Mouse (Mus musculus): Measurements from ENCODE around the gene Notch3. TPM values are rescaled to one million over a fixed set of nuclear protein-coding genes. Genes with fewer than 3 reads are reported as not detected.

The Notch3 gene
- total RNA-seq, 1 experiment: 37.4 TPM

- Histone ChIP-seq H3K27ac (ENCODE audit: insufficient read depth, low read depth, low read length, poor library complexity, severe bottlenecking) (no peak overlapping the region), H3K9me3 (ENCODE audit: control insufficient read depth, insufficient read depth, low read depth, low read length) (no peaks in the 10 kb centered on the region), H3K9ac (ENCODE audit: insufficient read depth, low read depth, low read length, poor library complexity, severe bottlenecking) (no peak overlapping the region), H3K4me1 (ENCODE audit: control insufficient read depth in 2 of 2, insufficient read depth in 2 of 2, low read length in 2 of 2, poor library complexity in 1 of 2) (peaks cover 0 to 9% of the 10 kb centered on the region in 2 experiments; a peak in 1 of 4 replicates), H3K36me3 (ENCODE audit: control insufficient read depth, insufficient read depth, low read length, poor library complexity, severe bottlenecking) (no peaks in the 10 kb centered on the region), H3K4me3 (ENCODE audit: insufficient read depth in 1 of 2, low read depth in 1 of 2, low read length in 2 of 2, poor library complexity in 1 of 2, severe bottlenecking in 1 of 2) (no peak overlapping the region)
- no peak for TF ChIP-seq CHD2 (IDR thresholded peaks at IDR 0.05; ENCODE audit: low read depth, low read length)
- no peak for TF ChIP-seq MAFK (IDR thresholded peaks at IDR 0.05; ENCODE audit: insufficient read depth, low read depth, low read length)
- TF ChIP-seq ZNF384 (IDR thresholded peaks at IDR 0.05; ENCODE audit: low read depth, low read length): no peak
- no peak for TF ChIP-seq HCFC1 (IDR thresholded peaks at IDR 0.05; ENCODE audit: borderline replicate concordance, insufficient read depth, low read length)
- TF ChIP-seq ZC3H11A (IDR thresholded peaks at IDR 0.05; ENCODE audit: borderline replicate concordance, low read depth, low read length): no peak
- DNase-seq (ENCODE audit: low read depth, low spot score): no peak
- in situ Hi-C loops (cut with MboI; ENCODE audit: low sequenced_read_pairs in 2 of 2, unreplicated experiment in 2 of 2): no loop called here
Observed at GRCm38 (mm10) chr17:32074658-32075057, 92.0 kb downstream of the Notch3 start.

DNA sequence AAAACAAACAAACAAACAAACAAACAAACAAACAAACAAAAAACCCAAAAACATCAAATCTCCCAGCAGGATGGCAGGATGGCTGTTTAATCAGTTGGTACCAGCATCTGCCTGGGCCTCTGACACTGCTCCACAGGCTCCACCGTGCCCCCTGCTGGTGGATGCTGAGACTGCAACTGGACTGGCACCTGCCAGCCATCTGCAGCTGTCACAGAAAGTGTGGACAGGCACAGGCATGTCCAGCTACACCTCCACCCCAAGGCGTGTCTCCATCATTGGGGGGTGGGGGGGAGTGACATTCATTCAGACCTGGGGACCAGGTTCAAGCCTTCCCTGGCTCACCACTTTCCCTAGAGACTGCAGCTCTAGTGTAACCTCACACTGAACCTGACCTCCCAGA, 93.3 kb downstream of the Notch3 start:
- Histone ChIP-seq H3K4me3 (ENCODE audit: insufficient read depth in 1 of 2, low read depth in 1 of 2, low read length in 2 of 2, poor library complexity in 1 of 2, severe bottlenecking in 1 of 2) (no peak overlapping the region), H3K36me3 (ENCODE audit: control insufficient read depth, insufficient read depth, low read length, poor library complexity, severe bottlenecking) (no peaks in the 10 kb centered on the region), H3K9ac (ENCODE audit: insufficient read depth, low read depth, low read length, poor library complexity, severe bottlenecking) (0 out of 2 replicates have a peak overlapping the region, but pooled peaks have one; percentile 24), H3K4me1 (ENCODE audit: control insufficient read depth in 2 of 2, insufficient read depth in 2 of 2, low read length in 2 of 2, poor library complexity in 1 of 2) (peaks cover 0 to 9% of the 10 kb centered on the region in 2 experiments; a peak in 1 of 4 replicates), H3K9me3 (ENCODE audit: control insufficient read depth, insufficient read depth, low read depth, low read length) (no peaks in the 10 kb centered on the region), H3K27ac (ENCODE audit: insufficient read depth, low read depth, low read length, poor library complexity, severe bottlenecking) (no peak overlapping the region)
- in situ Hi-C loops (cut with MboI; ENCODE audit: low sequenced_read_pairs in 2 of 2, unreplicated experiment in 2 of 2): no loop called here
- peak; percentile 57; the same call in 1 of the 2 replicates for TF ChIP-seq ZC3H11A (IDR thresholded peaks at IDR 0.05; ENCODE audit: borderline replicate concordance, low read depth, low read length)
- no peak for TF ChIP-seq HCFC1 (IDR thresholded peaks at IDR 0.05; ENCODE audit: borderline replicate concordance, insufficient read depth, low read length)
- DNase-seq (ENCODE audit: low read depth, low spot score): peak; percentile 68

Other genes starting within 250 kb of the Notch3 start
- gene Rrp1b, start 130.8 kb downstream of the Notch3 start, total RNA-seq (2012; rRNA removed): 155 and 189 TPM in 2 replicates
- gene Hsf2bp, start 130.5 kb downstream of the Notch3 start, total RNA-seq (2012; rRNA removed): 44.7 and 46.7 TPM in 2 replicates
- 0.71 and 1.6 TPM in 2 replicates for gene Ephx3, start 22.7 kb upstream of the Notch3 start, total RNA-seq (2012; rRNA removed)
- gene Brd4, start 117.9 kb upstream of the Notch3 start, total RNA-seq (2012; rRNA removed): 51.7 and 54.3 TPM in 2 replicates
- 156 and 210 TPM in 2 replicates for gene Akap8, start 154.4 kb upstream of the Notch3 start, total RNA-seq (2012; rRNA removed)
- gene Akap8l, start 183.8 kb upstream of the Notch3 start, total RNA-seq (2012; rRNA removed): 63.6 and 126 TPM in 2 replicates
- gene Wiz, start 222.6 kb upstream of the Notch3 start, total RNA-seq (2012; rRNA removed): 10.4 and 12.4 TPM in 2 replicates
- 0.76 and 1.2 TPM in 2 replicates for gene Rasal3, start 236.7 kb upstream of the Notch3 start, total RNA-seq (2012; rRNA removed)

All from ES-E14 (cell line).